Mouse (Mus musculus) testis, adult 2 months (tissue): ENCODE measurements around the gene Ly6g6d. TPM values are rescaled to one million over a fixed set of nuclear protein-coding genes. Genes with fewer than 3 reads are reported as not detected.

ENCODE experiments used
- H3K27ac ChIP-seq: fragments of 200-500 bp; 2 replicates; pipeline ENCODE4 v1.5.1; 2012; ENCODE audit warnings: low read depth, low read length; ENCODE audit not compliant: control insufficient read depth, insufficient read depth
- H3K27me3 ChIP-seq: fragments of 200-500 bp; 2 replicates; pipeline ENCODE4 v1.6.1; 2012; ENCODE audit warnings: mild to moderate bottlenecking, low read length, moderate library complexity; ENCODE audit not compliant: control insufficient read depth, insufficient read depth
- H3K36me3 ChIP-seq: fragments of 200-500 bp; 2 replicates; pipeline ENCODE4 v1.6.1; 2012; ENCODE audit warnings: mild to moderate bottlenecking, low read length; ENCODE audit not compliant: control insufficient read depth, insufficient read depth
- H3K4me1 ChIP-seq: fragments of 200-500 bp; 2 replicates; pipeline ENCODE4 v1.6.1; 2012; ENCODE audit warnings: low read length; ENCODE audit not compliant: control insufficient read depth, insufficient read depth
- H3K4me3 ChIP-seq: fragments of 200-500 bp; 2 replicates; pipeline ENCODE4 v1.5.1; 2012; ENCODE audit warnings: low read depth, mild to moderate bottlenecking, low read length, moderate library complexity, mixed read lengths; ENCODE audit not compliant: control insufficient read depth
- CTCF ChIP-seq: fragments of 200-500 bp; IDR thresholded peaks from 2 replicates; pipeline ENCODE4 v1.5.1; 2012; ENCODE audit warnings: low read depth, mild to moderate bottlenecking, inconsistent platforms, low read length, moderate library complexity; ENCODE audit not compliant: control insufficient read depth, insufficient read depth, insufficient replicate concordance
- POLR2A ChIP-seq: fragments of 200-500 bp; IDR thresholded peaks from 2 replicates; pipeline ENCODE4 v1.6.1; 2012; ENCODE audit warnings: low read depth, mild to moderate bottlenecking, inconsistent platforms, low read length, moderate library complexity; ENCODE audit not compliant: control insufficient read depth
- polyA plus RNA-seq: library from polyadenylated mRNA; depleted of rRNA; stranded (reverse); fragments of >200 nt; gene quantifications from 2 replicates; pipeline ENCODE4 v1.2.3, GENCODE M21; 2012; rRNA removed

Gene Ly6g6d
- polyA plus RNA-seq, 1 experiment = 0.85 TPM

DNA sequence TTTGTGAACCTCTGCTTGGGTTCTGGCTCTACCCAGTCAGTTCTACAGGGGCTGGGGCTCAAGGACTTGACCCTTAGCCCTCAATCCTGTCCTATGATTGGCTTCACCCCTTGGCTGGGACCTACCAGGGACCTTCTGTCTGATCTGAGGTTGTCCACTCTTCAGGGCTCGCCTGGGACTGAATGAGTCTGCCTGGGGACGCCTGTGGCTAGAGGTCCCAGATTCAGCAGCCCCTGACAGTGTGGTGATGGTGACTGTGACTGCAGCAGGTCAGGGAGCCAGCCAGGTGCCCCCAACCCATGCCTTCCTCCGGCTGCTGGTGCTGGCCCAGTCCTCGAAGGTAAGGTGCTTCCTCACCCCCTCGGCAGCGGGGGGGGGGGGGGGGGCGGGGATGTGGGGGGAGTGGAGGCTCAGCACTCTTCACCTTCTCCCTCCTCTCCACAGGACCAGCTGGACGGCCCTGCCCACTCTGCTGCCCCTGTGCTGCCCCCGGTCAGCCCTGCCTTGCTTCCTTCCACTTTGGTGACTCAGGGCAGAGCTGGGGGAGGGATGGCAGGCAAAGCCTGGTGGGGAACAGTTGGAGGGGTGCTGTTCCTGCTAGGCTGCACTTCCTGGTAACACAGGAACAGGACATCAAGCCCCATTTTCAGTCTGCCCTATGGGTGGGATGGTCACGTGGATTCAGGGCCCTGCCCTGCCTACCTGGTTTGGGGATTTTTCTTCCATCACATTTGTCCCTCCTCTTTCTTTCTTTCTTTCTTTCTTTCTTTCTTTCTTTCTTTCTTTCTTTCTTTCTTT lies 53.0 kb downstream of the Ly6g6d start:
- Histone ChIP-seq H3K27me3 (no peaks in the 10 kb centered on the region), H3K36me3 (no peaks in the 10 kb centered on the region), H3K4me1 (peaks cover 5% of the 10 kb centered on the region), H3K27ac (no peak overlapping the region), H3K4me3 (no peak overlapping the region)
- TF ChIP-seq CTCF (no peak), POLR2A (no peak)

DNA sequence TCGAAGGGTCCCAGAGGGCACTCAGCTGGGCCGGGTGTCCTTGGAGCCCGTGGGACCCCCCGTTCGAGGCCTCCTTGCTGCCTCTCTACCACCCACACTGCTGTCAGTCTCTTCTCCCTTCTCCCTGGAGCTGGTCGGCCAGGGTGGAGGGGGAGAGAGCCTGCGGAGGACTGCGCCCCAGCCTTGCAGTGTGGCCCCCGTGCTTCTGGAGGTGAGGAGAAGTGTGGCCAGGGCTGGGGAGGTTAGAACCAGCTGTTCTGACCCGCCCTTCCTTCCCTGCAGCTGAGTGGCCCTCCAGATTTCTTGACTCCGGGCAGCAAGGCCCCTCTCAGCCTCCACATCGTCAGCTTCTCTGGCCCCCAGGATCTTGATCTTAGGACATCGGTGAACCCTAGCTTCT lies 53.6 kb downstream of the Ly6g6d start:
- H3K27me3 ChIP-seq = no peaks in the 10 kb centered on the region
- peaks cover 5% of the 10 kb centered on the region for H3K4me1 ChIP-seq
- no peaks in the 10 kb centered on the region for H3K36me3 ChIP-seq
- TF ChIP-seq POLR2A (no peak), CTCF (no peak)
- H3K4me3 ChIP-seq = no peak overlapping the region
- H3K27ac ChIP-seq = no peak overlapping the region

DNA sequence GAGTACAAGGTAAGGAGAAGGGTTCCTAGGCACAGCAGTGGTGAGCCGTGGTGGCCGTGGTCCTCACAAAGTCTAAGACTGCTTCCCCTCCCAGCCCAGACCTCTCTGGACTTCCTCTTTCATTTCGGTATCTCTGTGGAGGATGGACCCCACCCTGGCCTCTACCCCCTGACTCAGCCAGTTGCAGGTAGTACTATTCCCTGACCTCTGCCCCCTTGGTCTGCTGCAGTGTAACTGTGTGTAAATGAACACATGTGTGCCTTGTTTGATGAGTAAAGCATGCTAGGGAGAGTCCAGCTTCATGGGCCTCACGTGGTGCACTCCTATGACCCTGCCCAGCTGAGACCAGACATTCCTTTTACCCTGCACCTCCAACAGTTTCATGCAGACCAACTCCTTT lies 54.1 kb downstream of the Ly6g6d start:
- H3K27me3 ChIP-seq = no peaks in the 10 kb centered on the region
- peaks cover 5% of the 10 kb centered on the region for H3K4me1 ChIP-seq
- H3K4me3 ChIP-seq = no peak overlapping the region
- TF ChIP-seq CTCF = no peak
- no peak for TF ChIP-seq POLR2A
- no peaks in the 10 kb centered on the region for H3K36me3 ChIP-seq
- H3K27ac ChIP-seq = no peak overlapping the region

GRCm38 (mm10) chr17:35023221-35023620 lies 54.6 kb downstream of the Ly6g6d start:
- peaks cover 5% of the 10 kb centered on the region for H3K4me1 ChIP-seq
- H3K36me3 ChIP-seq = no peaks in the 10 kb centered on the region
- no peak overlapping the region for H3K27ac ChIP-seq
- no peaks in the 10 kb centered on the region for H3K27me3 ChIP-seq
- TF ChIP-seq POLR2A (no peak), CTCF (no peak)
- no peak overlapping the region for H3K4me3 ChIP-seq

- Histone ChIP-seq H3K27me3 (no peaks in the 10 kb centered on the region), H3K36me3 (no peaks in the 10 kb centered on the region), H3K4me3 (no peak overlapping the region), H3K4me1 (peaks cover 5% of the 10 kb centered on the region), H3K27ac (no peak overlapping the region)
- TF ChIP-seq POLR2A (no peak), CTCF (no peak)
Observed at GRCm38 (mm10) chr17:35022541-35023060, 55.3 kb downstream of the Ly6g6d start.

GRCm38 (mm10) chr17:35021842-35022477 lies 55.9 kb downstream of the Ly6g6d start:
- H3K27ac ChIP-seq = no peak overlapping the region
- H3K27me3 ChIP-seq = no peaks in the 10 kb centered on the region
- H3K4me1 ChIP-seq = peaks cover 5% of the 10 kb centered on the region
- H3K4me3 ChIP-seq = no peak overlapping the region
- no peaks in the 10 kb centered on the region for H3K36me3 ChIP-seq
- no peak for TF ChIP-seq CTCF
- no peak for TF ChIP-seq POLR2A

Other genes starting within 250 kb of the Ly6g6d start
- gene Stk19, start 241.1 kb downstream of the Ly6g6d start, polyA plus RNA-seq = 41.3 and 46.3 TPM in 2 replicates
- gene Dxo, start 241.0 kb downstream of the Ly6g6d start, polyA plus RNA-seq = 51.3 and 61.0 TPM in 2 replicates
- 137 and 142 TPM in 2 replicates for gene Skiv2l, start 227.9 kb downstream of the Ly6g6d start, polyA plus RNA-seq
- gene Nelfe, start 227.7 kb downstream of the Ly6g6d start, polyA plus RNA-seq = 173 and 180 TPM in 2 replicates
- gene Cfb, start 215.5 kb downstream of the Ly6g6d start, polyA plus RNA-seq = 1.1 and 1.2 TPM in 2 replicates
- 4.0 and 4.7 TPM in 2 replicates for gene Zbtb12, start 198.6 kb downstream of the Ly6g6d start, polyA plus RNA-seq
- not detected in 2 replicates for gene Gm20547, start 196.0 kb downstream of the Ly6g6d start, polyA plus RNA-seq
- gene C2, start 179.8 kb downstream of the Ly6g6d start, polyA plus RNA-seq = 14.8 and 15.3 TPM in 2 replicates
- gene Ehmt2, start 179.6 kb downstream of the Ly6g6d start, polyA plus RNA-seq = 344 and 384 TPM in 2 replicates
- 0.52 and 2.2 TPM in 2 replicates for gene Slc44a4, start 163.6 kb downstream of the Ly6g6d start, polyA plus RNA-seq
- gene Neu1, start 146.8 kb downstream of the Ly6g6d start, polyA plus RNA-seq = 4.1 and 7.9 TPM in 2 replicates
- 2.6 and 5.2 TPM in 2 replicates for gene Hspa1b, start 118.8 kb downstream of the Ly6g6d start, polyA plus RNA-seq
- gene Gm20481, start 108.2 kb downstream of the Ly6g6d start, polyA plus RNA-seq = not detected in 2 replicates
- gene Hspa1a, start 105.9 kb downstream of the Ly6g6d start, polyA plus RNA-seq = 4.4 and 5.5 TPM in 2 replicates
- 718 and 731 TPM in 2 replicates for gene Hspa1l, start 105.4 kb downstream of the Ly6g6d start, polyA plus RNA-seq
- 480 and 579 TPM in 2 replicates for gene Lsm2, start 96.2 kb downstream of the Ly6g6d start, polyA plus RNA-seq
- gene Vars, start 77.1 kb downstream of the Ly6g6d start, polyA plus RNA-seq = 261 and 309 TPM in 2 replicates
- 0.65 and 0.84 TPM in 2 replicates for gene Vwa7, start 61.5 kb downstream of the Ly6g6d start, polyA plus RNA-seq
- 3.5 and 3.8 TPM in 2 replicates for gene Sapcd1, start 50.0 kb downstream of the Ly6g6d start, polyA plus RNA-seq
- gene Msh5, start 31.3 kb downstream of the Ly6g6d start, polyA plus RNA-seq = 19.3 and 20.4 TPM in 2 replicates
- gene Clic1, start 28.1 kb downstream of the Ly6g6d start, polyA plus RNA-seq = 24.1 and 24.8 TPM in 2 replicates
- 11.1 and 14.4 TPM in 2 replicates for gene Ddah2, start 19.0 kb downstream of the Ly6g6d start, polyA plus RNA-seq
- 117 and 146 TPM in 2 replicates for gene Ly6g6c, start 12.7 kb downstream of the Ly6g6d start, polyA plus RNA-seq
- 3.4 and 3.7 TPM in 2 replicates for gene Mpig6b, start 11.9 kb downstream of the Ly6g6d start, polyA plus RNA-seq
- 0.78 and 0.95 TPM in 2 replicates for gene Ly6g6e, start 1.2 kb downstream of the Ly6g6d start, polyA plus RNA-seq
- gene Ly6g6f, start 7.5 kb upstream of the Ly6g6d start, polyA plus RNA-seq = 1.1 and 1.2 TPM in 2 replicates
- 121 and 141 TPM in 2 replicates for gene Abhd16a, start 11.2 kb upstream of the Ly6g6d start, polyA plus RNA-seq
- gene Ly6g5c, start 30.2 kb upstream of the Ly6g6d start, polyA plus RNA-seq = 0.54 TPM in 1 of 2 replicates, not detected in the other
- 2.9 and 3.1 TPM in 2 replicates for gene Ly6g5b, start 37.4 kb upstream of the Ly6g6d start, polyA plus RNA-seq
- 70.0 and 73.6 TPM in 2 replicates for gene Gpank1, start 43.4 kb upstream of the Ly6g6d start, polyA plus RNA-seq
- gene Csnk2b, start 44.0 kb upstream of the Ly6g6d start, polyA plus RNA-seq = 3,095 and 3,228 TPM in 2 replicates
- gene D17H6S53E, start 48.3 kb upstream of the Ly6g6d start, polyA plus RNA-seq = 0.91 and 2.5 TPM in 2 replicates
- gene Apom, start 54.0 kb upstream of the Ly6g6d start, polyA plus RNA-seq = 0.41 and 0.48 TPM in 2 replicates
- gene Bag6, start 57.1 kb upstream of the Ly6g6d start, polyA plus RNA-seq = 709 and 791 TPM in 2 replicates
- gene Prrc2a, start 86.8 kb upstream of the Ly6g6d start, polyA plus RNA-seq = 515 and 563 TPM in 2 replicates
- 435 and 444 TPM in 2 replicates for gene Aif1, start 98.0 kb upstream of the Ly6g6d start, polyA plus RNA-seq
- gene Lst1, start 110.4 kb upstream of the Ly6g6d start, polyA plus RNA-seq = 0.65 and 1.3 TPM in 2 replicates
- 0.86 and 0.87 TPM in 2 replicates for gene Ltb, start 116.4 kb upstream of the Ly6g6d start, polyA plus RNA-seq
- gene Tnf, start 123.9 kb upstream of the Ly6g6d start, polyA plus RNA-seq = 0.07 TPM in 1 of 2 replicates, not detected in the other
- gene Lta, start 127.3 kb upstream of the Ly6g6d start, polyA plus RNA-seq = 0.07 TPM in 1 of 2 replicates, not detected in the other
- not detected in 2 replicates for gene Gm16181, start 142.8 kb upstream of the Ly6g6d start, polyA plus RNA-seq
- 10.4 and 11.7 TPM in 2 replicates for gene Atp6v1g2, start 155.6 kb upstream of the Ly6g6d start, polyA plus RNA-seq
- 27.9 and 30.2 TPM in 2 replicates for gene Nfkbil1, start 157.7 kb upstream of the Ly6g6d start, polyA plus RNA-seq
- 125 and 129 TPM in 2 replicates for gene Ddx39b, start 163.7 kb upstream of the Ly6g6d start, polyA plus RNA-seq
- gene H2-D1, start 184.7 kb upstream of the Ly6g6d start, polyA plus RNA-seq = 29.6 and 31.4 TPM in 2 replicates
- gene H2-Q1, start 242.3 kb upstream of the Ly6g6d start, polyA plus RNA-seq = not detected in 2 replicates